Mouse (Mus musculus): ENCODE results near the gene Gm8212. TPM values are rescaled to one million over a fixed set of nuclear protein-coding genes. Genes with fewer than 3 reads are reported as not detected.
"Not testable (repeated sequence)": the region's sequence is repeated elsewhere in the genome, so short reads cannot be mapped to it uniquely, and the experiment has no call there.

Gm8212 gene
- not detected in 2 replicates for polyA plus RNA-seq (2012; rRNA removed)

DNA sequence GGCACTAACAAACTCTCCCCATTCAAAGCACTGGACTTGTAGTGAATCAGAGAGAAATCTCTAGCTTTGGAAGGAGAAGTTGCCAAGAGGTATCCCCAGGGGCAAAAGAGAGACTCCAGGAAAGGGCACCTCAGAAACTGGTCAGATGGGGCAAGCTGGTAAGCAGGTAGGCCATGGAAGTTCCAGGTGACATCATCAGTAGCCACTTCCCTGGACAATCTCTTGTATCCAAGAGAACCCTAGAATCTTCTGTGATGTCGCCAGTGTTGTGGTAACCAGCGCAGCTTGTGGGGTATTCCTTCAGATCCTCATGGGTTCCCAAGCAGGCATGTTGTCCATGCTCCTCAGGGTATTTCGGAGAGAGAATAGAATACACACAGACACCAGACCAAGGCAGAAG is at the start of gene Gm8212:
Gm8212 (plus strand) TSS at position 301 of the 400 bp plus-strand sequence.
- not testable (repeated sequence) for DNase-seq; H3K4me1 ChIP-seq (ENCODE audit: control insufficient read depth, insufficient read depth, low read length); H3K4me3 ChIP-seq (replicated peaks; ENCODE audit: extremely low read depth, low read depth, low read length)
- 91% methylated on average over 2 of the region's 3 CpGs for WGBS

GRCm38 (mm10) chr14:44213154-44213553 is 15.7 kb downstream of the Gm8212 start, which contains the start of gene 4930503E14Rik:
Gene 4930503E14Rik (minus strand): TSS chr14:44213254.
- H3K4me1 ChIP-seq (ENCODE audit: control insufficient read depth, insufficient read depth, low read length); H3K4me3 ChIP-seq (replicated peaks; ENCODE audit: extremely low read depth, low read depth, low read length); DNase-seq: not testable (repeated sequence)
- 75% methylated on average over 3 of the region's 3 CpGs for WGBS

DNA sequence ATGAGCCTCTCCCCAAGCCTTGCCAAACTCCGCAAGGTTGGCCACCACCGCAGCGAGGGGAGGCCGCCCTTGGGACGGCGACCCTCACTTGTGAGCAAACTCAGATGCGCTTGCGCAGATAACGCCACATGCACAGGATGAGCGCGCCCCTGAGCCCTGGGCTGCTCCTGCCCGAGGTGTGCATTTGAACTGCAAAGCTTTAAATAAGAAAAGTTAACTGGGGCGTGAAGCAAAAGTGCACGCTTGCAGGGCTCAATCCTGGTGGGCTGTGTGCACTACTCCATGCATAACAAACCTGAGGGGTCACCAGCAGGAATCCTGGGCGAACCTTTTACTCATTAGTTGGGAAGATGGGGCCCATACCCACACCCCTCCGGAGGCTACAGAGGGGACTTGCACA is 50.6 kb downstream of the Gm8212 start:
- DNase-seq, result no peak
- no peak overlapping the region for H3K4me3 ChIP-seq (replicated peaks; ENCODE audit: extremely low read depth, low read depth, low read length)
- 89% methylated on average over 16 of the region's 16 CpGs for WGBS
- no peaks in the 10 kb centered on the region for H3K4me1 ChIP-seq (ENCODE audit: control insufficient read depth, insufficient read depth, low read length)
- TF ChIP-seq POLR2A (IDR thresholded peaks at IDR 0.05; ENCODE audit: borderline replicate concordance, extremely low read depth, low read depth, low read length) (no peak), CTCF (IDR thresholded peaks at IDR 0.05; ENCODE audit: insufficient read depth, low read length) (no peak)

Other genes starting within 250 kb of the Gm8212 start
- gene Ang5, start 240.6 kb upstream of the Gm8212 start, polyA plus RNA-seq (2012; rRNA removed), result not detected in 2 replicates
- not detected in 2 replicates for gene Ang6, start 195.4 kb upstream of the Gm8212 start, polyA plus RNA-seq (2012; rRNA removed)
- gene Ear2, start 95.0 kb upstream of the Gm8212 start, polyA plus RNA-seq (2012; rRNA removed), result 277 and 332 TPM in 2 replicates
- gene Gm3327, start 73.8 kb upstream of the Gm8212 start, polyA plus RNA-seq (2012; rRNA removed), result not detected in 2 replicates
- not detected in 2 replicates for gene 4930503E14Rik, start 15.6 kb downstream of the Gm8212 start, polyA plus RNA-seq (2012; rRNA removed)
- gene Gm8220, start 87.9 kb downstream of the Gm8212 start, polyA plus RNA-seq (2012; rRNA removed), result not detected in 2 replicates
- gene Gm5930, start 140.9 kb downstream of the Gm8212 start, polyA plus RNA-seq (2012; rRNA removed), result not detected in 2 replicates
- not detected in 2 replicates for gene Gm8229, start 167.7 kb downstream of the Gm8212 start, polyA plus RNA-seq (2012; rRNA removed)
- gene Gm3371, start 213.0 kb downstream of the Gm8212 start, polyA plus RNA-seq (2012; rRNA removed), result not detected in 2 replicates
- not detected in 2 replicates for gene Gm8232, start 236.0 kb downstream of the Gm8212 start, polyA plus RNA-seq (2012; rRNA removed)

Data from lung, adult 2 months (tissue).